Mouse (Mus musculus): Measurements from ENCODE around the gene Gk2. TPM values are rescaled to one million over a fixed set of nuclear protein-coding genes. Genes with fewer than 3 reads are reported as not detected.

Gk2 gene
- polyA plus RNA-seq, 1 experiment from 2014 or later, result not detected

GRCm38 (mm10) chr5:97409234-97409704 lies 47.6 kb downstream of the Gk2 start:
- Histone ChIP-seq H3K9me3 (replicated peaks; ENCODE audit: control insufficient read depth, low read length) (no peaks in the 10 kb centered on the region), H3K9ac (ENCODE audit: low read length) (no peak overlapping the region), H3K4me3 (ENCODE audit: low read length) (no peak overlapping the region), H3K4me1 (ENCODE audit: control insufficient read depth, insufficient read depth, low read length) (no peaks in the 10 kb centered on the region), H3K4me2 (ENCODE audit: low read depth, low read length) (no peak overlapping the region), H3K36me3 (ENCODE audit: control insufficient read depth, insufficient read depth) (no peaks in the 10 kb centered on the region), H3K27ac (ENCODE audit: low read length) (no peak overlapping the region), H3K27me3 (ENCODE audit: control insufficient read depth, insufficient read depth, low read length) (no peaks in the 10 kb centered on the region)
- WGBS, result 58% methylated on average over 4 of the region's 4 CpGs
- no peak for ATAC-seq (replicated peaks; ENCODE audit: extremely low read depth, insufficient read depth, low FRiP score)

Other genes starting within 250 kb of the Gk2 start
- 0.05 TPM in 1 of 2 replicates, not detected in the other for gene Naa11, start 64.6 kb downstream of the Gk2 start, polyA plus RNA-seq (2015; fragmentation: Nextera tagmentation; extraction: Ambion mirVana)